Mouse (Mus musculus): ENCODE results near the gene Arhgap36. TPM values are rescaled to one million over a fixed set of nuclear protein-coding genes. Genes with fewer than 3 reads are reported as not detected.

Arhgap36 gene
- polyA plus RNA-seq (2016; fragmentation: Nextera tagmentation; extraction: Ambion mirVana): 2.3 and 3.6 TPM in 2 replicates

- no peaks in the 10 kb centered on the region for H3K9me3 ChIP-seq (replicated peaks)
- no peaks in the 10 kb centered on the region for H3K4me1 ChIP-seq
- H3K27me3 ChIP-seq: no peaks in the 10 kb centered on the region
- H3K4me2 ChIP-seq (replicated peaks): no peak within 1 kb of the TSS
- ATAC-seq (ENCODE audit: low FRiP score): no peak
- WGBS: 63% methylated on average over 6 of the region's 6 CpGs
- no peaks in the 10 kb centered on the region for H3K36me3 ChIP-seq
- no peak within 1 kb of the TSS for H3K4me3 ChIP-seq
- H3K27ac ChIP-seq: no peak within 1 kb of the TSS
- no peak within 1 kb of the TSS for H3K9ac ChIP-seq
These were observed at the start of gene Arhgap36 for GRCm38 (mm10) chrX:49463442-49463970. TSS of gene Arhgap36 (plus strand) at chrX:49463945.

DNA sequence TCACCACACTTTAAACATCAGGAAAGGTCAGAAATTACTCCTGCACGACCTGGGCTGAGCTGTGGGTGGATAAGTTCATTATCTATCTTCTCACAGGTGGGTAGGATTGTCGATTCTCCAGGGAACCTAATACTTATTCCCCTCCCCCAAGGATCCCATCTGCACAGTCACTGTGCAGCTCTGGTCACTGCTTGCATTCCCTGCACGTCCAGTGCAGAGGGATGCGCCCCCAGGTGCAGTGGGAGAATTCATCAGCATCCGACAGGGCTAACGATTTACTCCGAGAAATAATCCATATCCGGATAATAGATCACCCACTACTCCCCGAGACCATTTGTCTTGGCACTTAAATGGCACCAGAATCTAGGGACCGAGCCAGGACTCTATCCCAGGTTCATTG lies 6.0 kb upstream of the Arhgap36 start:
- peak; percentile 64; the same call in 1 of the 2 replicates for ATAC-seq (ENCODE audit: low FRiP score)
- Histone ChIP-seq H3K4me1 (no peaks in the 10 kb centered on the region), H3K36me3 (no peaks in the 10 kb centered on the region), H3K9me3 (replicated peaks) (no peaks in the 10 kb centered on the region), H3K27ac (no peak overlapping the region), H3K27me3 (no peaks in the 10 kb centered on the region), H3K4me3 (no peak overlapping the region), H3K9ac (no peak overlapping the region), H3K4me2 (replicated peaks) (no peak overlapping the region)
- whole genome bisulfite sequencing: 61% methylated on average over 10 of the region's 10 CpGs

- no peaks in the 10 kb centered on the region for H3K36me3 ChIP-seq
- H3K9me3 ChIP-seq (replicated peaks): no peaks in the 10 kb centered on the region
- no peak overlapping the region for H3K27ac ChIP-seq
- H3K4me2 ChIP-seq (replicated peaks): peak overlapping the region; percentile 56
- peak overlapping the region; percentile 32; the same call in 1 of the 2 replicates for H3K9ac ChIP-seq
- WGBS: 30% methylated on average over 28 of the region's 34 CpGs
- no peaks in the 10 kb centered on the region for H3K4me1 ChIP-seq
- H3K27me3 ChIP-seq: no peaks in the 10 kb centered on the region
- peak overlapping the region; percentile 33 for H3K4me3 ChIP-seq
- peak; percentile 86 for ATAC-seq (ENCODE audit: low FRiP score)
These were observed 6.7 kb downstream of the Arhgap36 start for GRCm38 (mm10) chrX:49470287-49471054.

DNA sequence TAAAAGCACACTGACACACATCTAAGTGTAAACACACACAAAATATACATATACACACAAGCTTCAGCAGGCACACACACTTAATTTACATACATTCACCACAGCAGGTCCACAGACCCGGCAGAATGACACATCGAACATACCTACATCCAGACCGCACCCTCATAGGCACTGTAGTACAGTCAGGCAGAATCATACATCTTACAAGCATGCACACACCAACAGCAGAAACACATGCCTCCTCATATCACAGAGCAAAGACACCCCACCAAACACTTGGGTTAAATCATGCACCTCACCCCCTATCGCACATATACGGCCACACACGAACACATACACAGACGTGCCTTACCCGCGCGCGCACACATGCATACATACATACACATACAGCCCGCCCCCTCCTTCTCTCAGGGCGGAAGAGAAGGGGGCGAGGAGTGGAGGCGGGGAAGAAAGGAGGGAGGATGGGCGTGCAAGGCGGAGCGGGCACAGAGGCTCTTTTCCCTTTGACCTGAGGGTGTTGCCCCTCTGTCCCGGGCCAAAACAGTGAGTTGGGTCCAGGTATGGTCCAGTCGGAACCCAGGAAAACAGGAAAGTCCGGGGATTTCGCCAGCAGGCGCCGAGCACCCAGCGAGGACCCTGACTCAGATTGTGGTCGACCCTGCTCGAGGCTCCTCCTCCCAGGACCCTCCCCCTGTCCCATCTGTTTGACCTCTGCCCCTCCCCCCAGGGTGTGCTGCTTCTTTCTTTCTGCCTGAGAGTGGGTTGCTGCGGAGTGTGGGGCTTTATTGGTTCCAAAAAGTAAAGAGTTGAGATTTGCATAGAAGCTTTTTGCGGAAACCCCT lies 16.4 kb downstream of the Arhgap36 start:
- H3K4me3 ChIP-seq: peak overlapping the region; percentile 36
- peak; percentile 88 for ATAC-seq (ENCODE audit: low FRiP score)
- peak overlapping the region; percentile 57 for H3K4me2 ChIP-seq (replicated peaks)
- WGBS: 28% methylated on average over 22 of the region's 29 CpGs
- H3K9me3 ChIP-seq (replicated peaks): no peaks in the 10 kb centered on the region
- peak overlapping the region; percentile 38 for H3K9ac ChIP-seq
- no peaks in the 10 kb centered on the region for H3K36me3 ChIP-seq
- no peaks in the 10 kb centered on the region for H3K4me1 ChIP-seq
- no peak overlapping the region for H3K27ac ChIP-seq
- no peaks in the 10 kb centered on the region; the same call in 1 of the 2 replicates for H3K27me3 ChIP-seq

GRCm38 (mm10) chrX:49480846-49481245 lies 17.1 kb downstream of the Arhgap36 start:
- Histone ChIP-seq H3K9me3 (replicated peaks) (no peaks in the 10 kb centered on the region), H3K4me3 (peak overlapping the region; percentile 36), H3K4me2 (replicated peaks) (peak overlapping the region; percentile 57), H3K27me3 (no peaks in the 10 kb centered on the region; the same call in 1 of the 2 replicates), H3K4me1 (no peaks in the 10 kb centered on the region), H3K9ac (no peak overlapping the region), H3K27ac (no peak overlapping the region), H3K36me3 (no peaks in the 10 kb centered on the region)
- ATAC-seq (ENCODE audit: low FRiP score): peak; percentile 36; the same call in 1 of the 2 replicates
- 7% methylated on average over 12 of the region's 12 CpGs for WGBS

GRCm38 (mm10) chrX:49489141-49489540 lies 25.4 kb downstream of the Arhgap36 start:
- no peak for ATAC-seq (ENCODE audit: low FRiP score)
- H3K9me3 ChIP-seq (replicated peaks): no peaks in the 10 kb centered on the region
- H3K27me3 ChIP-seq: peaks cover 13% of the 10 kb centered on the region
- no peak overlapping the region for H3K4me2 ChIP-seq (replicated peaks)
- peaks cover 2% of the 10 kb centered on the region; the same call in 1 of the 2 replicates for H3K4me1 ChIP-seq
- 79% methylated on average over 5 of the region's 5 CpGs for WGBS
- H3K9ac ChIP-seq: no peak overlapping the region
- H3K27ac ChIP-seq: no peak overlapping the region
- H3K36me3 ChIP-seq: no peaks in the 10 kb centered on the region
- no peak overlapping the region for H3K4me3 ChIP-seq

- no peaks in the 10 kb centered on the region for H3K9me3 ChIP-seq (replicated peaks)
- H3K27ac ChIP-seq: no peak overlapping the region
- H3K4me1 ChIP-seq: peaks cover 2% of the 10 kb centered on the region; the same call in 1 of the 2 replicates
- H3K9ac ChIP-seq: no peak overlapping the region
- peak overlapping the region; percentile 65 for H3K4me2 ChIP-seq (replicated peaks)
- H3K4me3 ChIP-seq: peak overlapping the region; percentile 33
- H3K27me3 ChIP-seq: peaks cover 33% of the 10 kb centered on the region
- WGBS: 23% methylated on average over 46 of the region's 46 CpGs
- 0 out of 2 replicates have a peak, but pooled peaks have one; percentile 50 for ATAC-seq (ENCODE audit: low FRiP score)
- no peaks in the 10 kb centered on the region for H3K36me3 ChIP-seq
These were observed 30.1 kb downstream of the Arhgap36 start for GRCm38 (mm10) chrX:49493739-49494449.

Other genes starting within 250 kb of the Arhgap36 start
- gene Enox2, start 175.7 kb upstream of the Arhgap36 start, polyA plus RNA-seq (2016; fragmentation: Nextera tagmentation; extraction: Ambion mirVana): 11.7 and 12.7 TPM in 2 replicates
- gene Olfr1320, start 208.4 kb downstream of the Arhgap36 start, polyA plus RNA-seq (2016; fragmentation: Nextera tagmentation; extraction: Ambion mirVana): not detected in 2 replicates

All from hindbrain, embryonic 12.5 days (tissue).